Mouse (Mus musculus): ENCODE measurements at regions not wholly inside any gene's neighbourhood (a gene's known extent, or its start where the extent isn't known, plus 50 kb on each side); places are given as distances from the start of the nearest gene placed in this dataset.

DNA sequence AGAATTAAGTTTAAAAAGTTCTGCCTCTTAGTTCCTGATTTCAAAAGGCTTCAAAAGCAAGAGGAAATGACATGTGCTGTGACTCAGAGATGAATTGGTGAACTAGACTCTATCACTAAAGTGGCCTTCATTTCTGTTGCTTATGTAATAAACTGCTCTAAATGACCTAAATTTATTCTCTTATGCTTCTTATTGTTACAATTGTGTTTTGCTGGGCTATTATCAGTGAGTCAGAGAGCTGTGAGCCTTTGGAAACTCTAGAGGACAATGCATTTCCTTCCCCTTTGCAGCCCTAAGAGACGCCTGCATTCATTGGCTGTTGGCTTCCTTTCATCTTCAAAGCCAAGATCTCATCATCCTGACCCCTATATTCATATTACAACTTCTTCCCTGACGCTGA, 501.5 kb upstream of the Cited2 start:
- Histone ChIP-seq H3K4me1 (ENCODE audit: control insufficient read depth, insufficient read depth, low read depth, low read length) (no peaks in the 10 kb centered on the region), H3K27me3 (replicated peaks; ENCODE audit: control insufficient read depth, insufficient read depth, low read length) (no peaks in the 10 kb centered on the region), H3K9me3 (ENCODE audit: control insufficient read depth, low read length) (no peaks in the 10 kb centered on the region), H3K4me3 (ENCODE audit: low read length) (no peak overlapping the region), H3K27ac (ENCODE audit: low read depth, low read length) (no peak overlapping the region), H3K36me3 (ENCODE audit: control insufficient read depth, insufficient read depth, low read length) (no peaks in the 10 kb centered on the region), H3K9ac (ENCODE audit: low read depth, low read length) (no peak overlapping the region), H3K4me2 (ENCODE audit: low read length) (no peak overlapping the region)
- WGBS: 35% methylated on average over 2 of the region's 2 CpGs
- ATAC-seq: no peak

DNA sequence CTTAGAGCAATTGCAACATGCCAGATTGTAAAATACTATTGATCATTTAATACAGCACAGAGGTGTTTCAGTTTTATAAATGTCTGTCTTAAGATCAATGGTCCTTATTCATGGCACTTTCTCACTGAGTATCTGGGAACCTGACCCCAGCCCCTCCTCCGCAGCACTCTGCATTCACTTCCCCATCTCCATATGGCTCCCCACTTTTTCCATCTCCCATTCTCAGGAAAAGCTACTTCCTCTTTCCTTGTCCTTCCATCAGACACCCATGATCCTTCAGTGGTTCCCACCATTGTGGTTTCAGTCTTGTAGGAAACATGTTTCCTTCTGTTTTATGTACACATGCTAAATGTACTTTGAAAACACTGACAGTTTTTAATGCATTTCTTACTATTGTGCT, 497.3 kb upstream of the Cited2 start:
- no peak for ATAC-seq
- 94% methylated on average over 1 of the region's 1 CpGs for WGBS
- Histone ChIP-seq H3K4me1 (ENCODE audit: control insufficient read depth, insufficient read depth, low read depth, low read length) (peaks cover 9% of the 10 kb centered on the region), H3K4me3 (ENCODE audit: low read length) (no peak overlapping the region), H3K4me2 (ENCODE audit: low read length) (no peak overlapping the region), H3K9ac (ENCODE audit: low read depth, low read length) (no peak overlapping the region), H3K36me3 (ENCODE audit: control insufficient read depth, insufficient read depth, low read length) (no peaks in the 10 kb centered on the region), H3K27me3 (replicated peaks; ENCODE audit: control insufficient read depth, insufficient read depth, low read length) (no peaks in the 10 kb centered on the region), H3K9me3 (ENCODE audit: control insufficient read depth, low read length) (no peaks in the 10 kb centered on the region), H3K27ac (ENCODE audit: low read depth, low read length) (no peak overlapping the region)

GRCm38 (mm10) chr10:17230040-17230818, 492.8 kb upstream of the Cited2 start:
- Histone ChIP-seq H3K27me3 (replicated peaks; ENCODE audit: control insufficient read depth, insufficient read depth, low read length) (no peaks in the 10 kb centered on the region), H3K4me2 (ENCODE audit: low read length) (peak overlapping the region; percentile 48), H3K4me1 (ENCODE audit: control insufficient read depth, insufficient read depth, low read depth, low read length) (peaks cover 9% of the 10 kb centered on the region), H3K9me3 (ENCODE audit: control insufficient read depth, low read length) (no peaks in the 10 kb centered on the region), H3K36me3 (ENCODE audit: control insufficient read depth, insufficient read depth, low read length) (no peaks in the 10 kb centered on the region), H3K4me3 (ENCODE audit: low read length) (peak overlapping the region; percentile 4; the same call in 1 of the 2 replicates), H3K27ac (ENCODE audit: low read depth, low read length) (peak overlapping the region; percentile 70), H3K9ac (ENCODE audit: low read depth, low read length) (peak overlapping the region; percentile 43; the same call in 1 of the 2 replicates)
- 5% methylated on average over 16 of the region's 16 CpGs for WGBS
- ATAC-seq: peak; percentile 92

DNA sequence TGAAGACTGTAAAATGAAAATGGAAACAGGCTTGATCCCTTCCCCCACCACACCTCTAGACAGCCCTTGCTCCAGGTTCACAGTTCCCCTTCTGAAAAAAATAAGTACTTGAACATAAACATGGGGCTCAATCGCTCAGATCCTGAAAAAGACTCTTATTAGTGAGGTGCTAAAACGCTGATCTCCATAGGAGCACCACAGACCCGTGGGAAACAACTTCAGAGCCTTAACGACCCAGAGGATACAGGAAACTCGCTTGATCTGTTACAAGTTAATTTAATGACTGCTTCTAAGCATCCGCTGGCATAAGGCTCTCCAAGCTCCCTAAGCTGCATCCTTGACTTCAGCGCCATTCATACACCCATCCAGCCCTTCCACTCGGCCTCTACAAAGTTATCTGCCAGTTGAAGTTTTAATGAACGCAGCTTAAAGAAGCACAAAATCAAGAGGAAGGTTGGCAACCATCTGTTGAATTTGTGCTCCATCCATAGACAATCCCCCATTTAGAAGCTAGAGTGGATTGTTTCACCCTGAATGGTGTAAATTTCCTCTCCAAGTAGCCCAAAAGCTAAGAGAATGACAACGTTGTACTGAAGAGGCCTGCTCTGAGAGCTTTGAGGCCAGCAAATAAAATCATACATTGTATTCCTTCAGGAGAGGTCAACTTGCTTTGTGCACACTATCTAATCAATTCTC, 486.9 kb upstream of the Cited2 start:
- Histone ChIP-seq H3K36me3 (ENCODE audit: control insufficient read depth, insufficient read depth, low read length) (no peaks in the 10 kb centered on the region), H3K4me3 (ENCODE audit: low read length) (no peak overlapping the region), H3K9ac (ENCODE audit: low read depth, low read length) (no peak overlapping the region), H3K9me3 (ENCODE audit: control insufficient read depth, low read length) (no peaks in the 10 kb centered on the region), H3K27me3 (replicated peaks; ENCODE audit: control insufficient read depth, insufficient read depth, low read length) (no peaks in the 10 kb centered on the region), H3K27ac (ENCODE audit: low read depth, low read length) (no peak overlapping the region), H3K4me2 (ENCODE audit: low read length) (no peak overlapping the region), H3K4me1 (ENCODE audit: control insufficient read depth, insufficient read depth, low read depth, low read length) (peaks cover 7% of the 10 kb centered on the region; the same call in 1 of the 2 replicates)
- WGBS: 28% methylated on average over 10 of the region's 10 CpGs
- no peak for ATAC-seq

GRCm38 (mm10) chr10:17236761-17237160, 486.3 kb upstream of the Cited2 start:
- 38% methylated on average over 2 of the region's 2 CpGs for WGBS
- H3K36me3 ChIP-seq (ENCODE audit: control insufficient read depth, insufficient read depth, low read length): no peaks in the 10 kb centered on the region
- no peak overlapping the region for H3K4me3 ChIP-seq (ENCODE audit: low read length)
- H3K27me3 ChIP-seq (replicated peaks; ENCODE audit: control insufficient read depth, insufficient read depth, low read length): no peaks in the 10 kb centered on the region
- no peak for ATAC-seq
- no peak overlapping the region for H3K4me2 ChIP-seq (ENCODE audit: low read length)
- H3K9me3 ChIP-seq (ENCODE audit: control insufficient read depth, low read length): no peaks in the 10 kb centered on the region
- H3K9ac ChIP-seq (ENCODE audit: low read depth, low read length): no peak overlapping the region
- peaks cover 7% of the 10 kb centered on the region; the same call in 1 of the 2 replicates for H3K4me1 ChIP-seq (ENCODE audit: control insufficient read depth, insufficient read depth, low read depth, low read length)
- H3K27ac ChIP-seq (ENCODE audit: low read depth, low read length): no peak overlapping the region

DNA sequence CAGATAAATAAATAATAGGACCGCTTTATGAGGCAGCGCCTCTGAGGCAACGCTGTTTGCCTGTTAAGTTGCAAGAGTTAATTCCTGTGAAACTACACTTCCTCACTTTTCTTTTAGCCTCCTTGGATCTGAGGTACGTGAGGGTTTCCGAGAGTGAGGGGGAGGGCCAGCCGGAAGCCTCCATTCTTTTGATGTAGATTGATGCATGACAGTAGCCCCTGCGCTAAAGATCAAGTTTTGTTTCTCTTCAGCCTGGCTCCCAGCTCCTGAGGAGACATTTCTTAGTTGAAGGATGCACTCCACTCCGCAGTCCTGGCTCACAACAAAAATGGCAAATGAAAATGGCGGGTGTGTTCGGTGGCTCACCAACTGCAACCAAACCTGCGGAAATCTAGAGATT, 485.6 kb upstream of the Cited2 start:
- Histone ChIP-seq H3K9me3 (ENCODE audit: control insufficient read depth, low read length) (no peaks in the 10 kb centered on the region), H3K27me3 (replicated peaks; ENCODE audit: control insufficient read depth, insufficient read depth, low read length) (no peaks in the 10 kb centered on the region), H3K27ac (ENCODE audit: low read depth, low read length) (no peak overlapping the region), H3K36me3 (ENCODE audit: control insufficient read depth, insufficient read depth, low read length) (no peaks in the 10 kb centered on the region), H3K4me2 (ENCODE audit: low read length) (peak overlapping the region; percentile 10; the same call in 1 of the 2 replicates), H3K4me3 (ENCODE audit: low read length) (no peak overlapping the region), H3K9ac (ENCODE audit: low read depth, low read length) (no peak overlapping the region), H3K4me1 (ENCODE audit: control insufficient read depth, insufficient read depth, low read depth, low read length) (peaks cover 7% of the 10 kb centered on the region; the same call in 1 of the 2 replicates)
- 21% methylated on average over 11 of the region's 11 CpGs for WGBS
- no peak for ATAC-seq

- Histone ChIP-seq H3K4me1 (ENCODE audit: control insufficient read depth, insufficient read depth, low read depth, low read length) (peaks cover 7% of the 10 kb centered on the region; the same call in 1 of the 2 replicates), H3K4me3 (ENCODE audit: low read length) (no peak overlapping the region), H3K9ac (ENCODE audit: low read depth, low read length) (no peak overlapping the region), H3K36me3 (ENCODE audit: control insufficient read depth, insufficient read depth, low read length) (no peaks in the 10 kb centered on the region), H3K9me3 (ENCODE audit: control insufficient read depth, low read length) (no peaks in the 10 kb centered on the region), H3K4me2 (ENCODE audit: low read length) (no peak overlapping the region), H3K27me3 (replicated peaks; ENCODE audit: control insufficient read depth, insufficient read depth, low read length) (no peaks in the 10 kb centered on the region), H3K27ac (ENCODE audit: low read depth, low read length) (no peak overlapping the region)
- 39% methylated on average over 12 of the region's 12 CpGs for WGBS
- ATAC-seq: peak; percentile 65; the same call in 1 of the 2 replicates
These were observed 484.8 kb upstream of the Cited2 start for GRCm38 (mm10) chr10:17237918-17238850.

DNA sequence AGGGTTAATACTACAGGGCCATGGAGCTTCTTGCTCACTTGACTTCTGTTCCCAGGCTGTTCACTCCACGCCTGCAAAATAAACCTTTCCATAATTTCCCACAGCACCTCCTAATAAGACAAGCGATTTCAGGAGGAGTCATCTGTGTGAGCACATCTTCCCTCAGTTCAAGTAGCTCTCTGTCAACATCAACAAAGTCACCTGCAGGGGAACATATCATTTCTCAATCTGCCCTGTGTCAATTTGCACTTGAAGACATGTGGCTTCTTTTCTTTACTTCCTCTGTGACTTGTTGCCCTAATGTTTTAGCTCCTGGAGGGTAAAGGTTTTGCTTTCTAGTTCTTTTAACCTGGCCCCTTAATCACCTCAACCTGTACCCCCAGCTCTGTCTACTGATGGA, 474.7 kb upstream of the Cited2 start:
- no peaks in the 10 kb centered on the region for H3K36me3 ChIP-seq (ENCODE audit: control insufficient read depth, insufficient read depth, low read length)
- WGBS: 71% methylated on average over 2 of the region's 2 CpGs

More for the DNA sequence above, 474.7 kb upstream of the Cited2 start:
- Histone ChIP-seq H3K9me3 (ENCODE audit: control insufficient read depth, low read length) (no peaks in the 10 kb centered on the region), H3K4me1 (ENCODE audit: control insufficient read depth, insufficient read depth, low read depth, low read length) (no peaks in the 10 kb centered on the region), H3K9ac (ENCODE audit: low read depth, low read length) (no peak overlapping the region), H3K4me2 (ENCODE audit: low read length) (no peak overlapping the region), H3K27me3 (replicated peaks; ENCODE audit: control insufficient read depth, insufficient read depth, low read length) (no peaks in the 10 kb centered on the region), H3K4me3 (ENCODE audit: low read length) (no peak overlapping the region), H3K27ac (ENCODE audit: low read depth, low read length) (no peak overlapping the region)
- no peak for ATAC-seq

Data from hindbrain, embryonic 16.5 days (tissue).